Mouse (Mus musculus) embryonic facial prominence, embryonic 12.5 days (tissue): ENCODE measurements around the gene Traf3ip2. TPM values are rescaled to one million over a fixed set of nuclear protein-coding genes. Genes with fewer than 3 reads are reported as not detected.

Source experiments
- ATAC-seq: fragments of 200-750 bp; cut with Nextera tagmentation; 2 replicates; pipeline ENCODE4 v1.8.0; 2017; ENCODE audit not compliant: insufficient number of reproducible peaks, insufficient read depth, low FRiP score, low TSS enrichment
- H3K27ac ChIP-seq: fragments of 300-500 bp; sonication (generic); 2 replicates; pipeline ENCODE4 v1.5.1; 2016; ENCODE audit warnings: mild to moderate bottlenecking
- H3K27me3 ChIP-seq: fragments of 300-500 bp; sonication (generic); 2 replicates; pipeline ENCODE4 v1.6.1; 2016; ENCODE audit warnings: mild to moderate bottlenecking, moderate library complexity
- H3K36me3 ChIP-seq: fragments of 300-500 bp; sonication (generic); 2 replicates; pipeline ENCODE4 v1.6.1; 2016; ENCODE audit warnings: mild to moderate bottlenecking
- H3K4me1 ChIP-seq: fragments of 300-500 bp; sonication (generic); 2 replicates; pipeline ENCODE4 v1.6.1; 2016
- H3K4me2 ChIP-seq: fragments of 300-500 bp; sonication (generic); replicated peaks from 2 replicates; pipeline ENCODE4 v1.6.1; 2016; ENCODE audit warnings: mild to moderate bottlenecking, moderate library complexity
- H3K4me3 ChIP-seq: fragments of 300-500 bp; sonication (generic); 2 replicates; pipeline ENCODE4 v1.5.1; 2016; ENCODE audit warnings: mild to moderate bottlenecking
- H3K9ac ChIP-seq: fragments of 300-500 bp; sonication (generic); 2 replicates; pipeline ENCODE4 v1.6.1; 2016; ENCODE audit warnings: mild to moderate bottlenecking, moderate library complexity
- H3K9me3 ChIP-seq: fragments of 300-500 bp; sonication (generic); 2 replicates; pipeline ENCODE4 v1.6.1; 2016; ENCODE audit warnings: mild to moderate bottlenecking, moderate library complexity
- WGBS: fragments of 180-500 bp; shearing (Covaris S2); methylation state at CpG from one replicate; pipeline ENCODE4 v1.1.7; 2016; 5-methylcytosine and 5-hydroxymethylcytosine counted together
- polyA plus RNA-seq: library from polyadenylated mRNA; unstranded; fragments of >200 nt; fragmentation: Nextera tagmentation; extraction: Ambion mirVana; gene quantifications from 2 replicates; pipeline ENCODE4 v1.2.1, GENCODE M21; 2016

Gene Traf3ip2
- polyA plus RNA-seq, 1 experiment from 2014 or later, result 11.4 TPM

- Histone ChIP-seq H3K9ac (no peak overlapping the region), H3K36me3 (no peaks in the 10 kb centered on the region), H3K4me1 (peaks cover 47% of the 10 kb centered on the region), H3K4me2 (peak overlapping the region; percentile 21; the same call in 1 of the 2 replicates), H3K27me3 (no peaks in the 10 kb centered on the region), H3K27ac (peak overlapping the region; percentile 93), H3K4me3 (no peak overlapping the region), H3K9me3 (no peaks in the 10 kb centered on the region)
- WGBS, result 4% methylated on average over 11 of the region's 11 CpGs
- ATAC-seq, result peak; percentile 84
These were observed 46.9 kb downstream of the Traf3ip2 start for GRCm38 (mm10) chr10:39659411-39660268.

GRCm38 (mm10) chr10:39660269-39660655 is 47.5 kb downstream of the Traf3ip2 start:
- WGBS, result 39% methylated on average over 3 of the region's 3 CpGs
- no peak for ATAC-seq
- Histone ChIP-seq H3K27me3 (no peaks in the 10 kb centered on the region), H3K4me3 (no peak overlapping the region), H3K4me1 (peaks cover 53% of the 10 kb centered on the region), H3K4me2 (no peak overlapping the region), H3K9me3 (no peaks in the 10 kb centered on the region), H3K36me3 (no peaks in the 10 kb centered on the region), H3K27ac (peak overlapping the region; percentile 93), H3K9ac (no peak overlapping the region)

- no peaks in the 10 kb centered on the region for H3K9me3 ChIP-seq
- H3K4me1 ChIP-seq, result peaks cover 56% of the 10 kb centered on the region
- H3K36me3 ChIP-seq, result no peaks in the 10 kb centered on the region
- H3K4me2 ChIP-seq, result no peak overlapping the region
- 47% methylated on average over 5 of the region's 5 CpGs for WGBS
- no peaks in the 10 kb centered on the region for H3K27me3 ChIP-seq
- H3K9ac ChIP-seq, result no peak overlapping the region
- no peak for ATAC-seq
- H3K27ac ChIP-seq, result peak overlapping the region; percentile 93
- no peak overlapping the region for H3K4me3 ChIP-seq
These were observed 48.0 kb downstream of the Traf3ip2 start for GRCm38 (mm10) chr10:39660698-39661097.

- no peaks in the 10 kb centered on the region for H3K27me3 ChIP-seq
- no peaks in the 10 kb centered on the region for H3K36me3 ChIP-seq
- H3K4me3 ChIP-seq, result no peak overlapping the region
- 70% methylated on average over 4 of the region's 4 CpGs for WGBS
- peak overlapping the region; percentile 41; the same call in 1 of the 2 replicates for H3K27ac ChIP-seq
- no peak overlapping the region for H3K9ac ChIP-seq
- ATAC-seq, result no peak
- peaks cover 35% of the 10 kb centered on the region for H3K4me1 ChIP-seq
- no peaks in the 10 kb centered on the region for H3K9me3 ChIP-seq
- no peak overlapping the region for H3K4me2 ChIP-seq
These were observed 52.4 kb downstream of the Traf3ip2 start for GRCm38 (mm10) chr10:39665071-39665502.

GRCm38 (mm10) chr10:39666027-39666426 is 53.3 kb downstream of the Traf3ip2 start:
- no peak overlapping the region for H3K9ac ChIP-seq
- H3K4me1 ChIP-seq, result peaks cover 25% of the 10 kb centered on the region
- no peak for ATAC-seq
- no peaks in the 10 kb centered on the region for H3K27me3 ChIP-seq
- WGBS, result 30% methylated on average over 3 of the region's 3 CpGs
- no peaks in the 10 kb centered on the region for H3K36me3 ChIP-seq
- H3K4me2 ChIP-seq, result no peak overlapping the region
- no peaks in the 10 kb centered on the region for H3K9me3 ChIP-seq
- H3K27ac ChIP-seq, result 0 out of 2 replicates have a peak overlapping the region, but pooled peaks have one; percentile 41
- no peak overlapping the region for H3K4me3 ChIP-seq

- no peaks in the 10 kb centered on the region for H3K36me3 ChIP-seq
- WGBS, result 71% methylated on average over 1 of the region's 1 CpGs
- peaks cover 23% of the 10 kb centered on the region for H3K4me1 ChIP-seq
These were observed 58.7 kb downstream of the Traf3ip2 start for GRCm38 (mm10) chr10:39671451-39671850.

GRCm38 (mm10) chr10:39672547-39673051 is 59.9 kb downstream of the Traf3ip2 start:
- ATAC-seq, result peak; percentile 84; the same call in 1 of the 2 replicates

More at GRCm38 (mm10) chr10:39671451-39671850, 58.7 kb downstream of the Traf3ip2 start:
- Histone ChIP-seq H3K9me3 (no peaks in the 10 kb centered on the region), H3K27ac (no peak overlapping the region), H3K9ac (no peak overlapping the region), H3K4me3 (no peak overlapping the region), H3K4me2 (no peak overlapping the region), H3K27me3 (no peaks in the 10 kb centered on the region)
- no peak for ATAC-seq

GRCm38 (mm10) chr10:39674106-39674505 is 61.4 kb downstream of the Traf3ip2 start:
- H3K36me3 ChIP-seq, result no peaks in the 10 kb centered on the region
- H3K9ac ChIP-seq, result no peak overlapping the region
- H3K4me1 ChIP-seq, result peaks cover 23% of the 10 kb centered on the region
- H3K4me3 ChIP-seq, result no peak overlapping the region
- H3K9me3 ChIP-seq, result no peaks in the 10 kb centered on the region
- ATAC-seq, result no peak
- no peaks in the 10 kb centered on the region for H3K27me3 ChIP-seq
- 0 out of 2 replicates have a peak overlapping the region, but pooled peaks have one; percentile 52 for H3K27ac ChIP-seq
- H3K4me2 ChIP-seq, result no peak overlapping the region
- 14% methylated on average over 3 of the region's 3 CpGs for WGBS

More at GRCm38 (mm10) chr10:39672547-39673051, 59.9 kb downstream of the Traf3ip2 start:
- WGBS, result 8% methylated on average over 4 of the region's 4 CpGs
- H3K4me3 ChIP-seq, result no peak overlapping the region
- H3K36me3 ChIP-seq, result no peaks in the 10 kb centered on the region
- no peak overlapping the region for H3K9ac ChIP-seq
- no peak overlapping the region for H3K4me2 ChIP-seq
- peak overlapping the region; percentile 69 for H3K27ac ChIP-seq
- peaks cover 23% of the 10 kb centered on the region for H3K4me1 ChIP-seq
- H3K27me3 ChIP-seq, result no peaks in the 10 kb centered on the region
- H3K9me3 ChIP-seq, result no peaks in the 10 kb centered on the region

GRCm38 (mm10) chr10:39674766-39675165 is 62.0 kb downstream of the Traf3ip2 start:
- Histone ChIP-seq H3K4me2 (no peak overlapping the region), H3K9ac (no peak overlapping the region), H3K27ac (peak overlapping the region; percentile 52; the same call in 1 of the 2 replicates), H3K4me3 (no peak overlapping the region), H3K9me3 (no peaks in the 10 kb centered on the region), H3K4me1 (peaks cover 23% of the 10 kb centered on the region), H3K36me3 (no peaks in the 10 kb centered on the region), H3K27me3 (no peaks in the 10 kb centered on the region)
- no peak for ATAC-seq
- 36% methylated on average over 3 of the region's 3 CpGs for WGBS

- Histone ChIP-seq H3K4me1 (peaks cover 14% of the 10 kb centered on the region), H3K9me3 (no peaks in the 10 kb centered on the region), H3K4me3 (no peak overlapping the region), H3K9ac (no peak overlapping the region), H3K4me2 (no peak overlapping the region), H3K27me3 (no peaks in the 10 kb centered on the region), H3K27ac (no peak overlapping the region), H3K36me3 (no peaks in the 10 kb centered on the region)
- no peak for ATAC-seq
- 84% methylated on average over 4 of the region's 4 CpGs for WGBS
These were observed 65.6 kb downstream of the Traf3ip2 start for GRCm38 (mm10) chr10:39678199-39678791.

- Histone ChIP-seq H3K9me3 (no peaks in the 10 kb centered on the region), H3K4me3 (no peak overlapping the region), H3K27me3 (no peaks in the 10 kb centered on the region), H3K9ac (no peak overlapping the region), H3K4me1 (peaks cover 4% of the 10 kb centered on the region; the same call in 1 of the 2 replicates), H3K36me3 (no peaks in the 10 kb centered on the region), H3K27ac (no peak overlapping the region), H3K4me2 (no peak overlapping the region)
- WGBS, result 64% methylated on average over 4 of the region's 4 CpGs
- ATAC-seq, result no peak
These were observed 68.3 kb downstream of the Traf3ip2 start for GRCm38 (mm10) chr10:39681014-39681413.
